Mouse (Mus musculus): ENCODE results near the gene Dapp1. TPM values are rescaled to one million over a fixed set of nuclear protein-coding genes. Genes with fewer than 3 reads are reported as not detected.
"Not testable (repeated sequence)": the region's sequence is repeated elsewhere in the genome, so short reads cannot be mapped to it uniquely, and the experiment has no call there.

Gene Dapp1
- polyA plus RNA-seq, 1 experiment from 2014 or later, result 3.0 TPM

- Histone ChIP-seq H3K36me3 (replicated peaks; ENCODE audit: control insufficient read depth, insufficient read depth) (no peaks in the 10 kb centered on the region), H3K9ac (no peak overlapping the region), H3K4me3 (replicated peaks; ENCODE audit: low read length) (no peak overlapping the region), H3K27ac (peak overlapping the region; percentile 74), H3K27me3 (ENCODE audit: control insufficient read depth, insufficient read depth, low read length) (no peaks in the 10 kb centered on the region), H3K9me3 (ENCODE audit: control insufficient read depth, low read length) (no peaks in the 10 kb centered on the region), H3K4me2 (replicated peaks) (peak overlapping the region; percentile 25), H3K4me1 (replicated peaks; ENCODE audit: control insufficient read depth, insufficient read depth, low read length) (peaks cover 14% of the 10 kb centered on the region)
- ATAC-seq (ENCODE audit: low FRiP score) (peak; percentile 88), DNase-seq (ENCODE audit: low spot score) (peak; percentile 78)
- WGBS, result 62% methylated on average over 14 of the region's 14 CpGs
Observed at GRCm38 (mm10) chr3:137952914-137953880, 28.1 kb downstream of the Dapp1 start.

- peak overlapping the region; percentile 74 for H3K27ac ChIP-seq
- no peaks in the 10 kb centered on the region for H3K27me3 ChIP-seq (ENCODE audit: control insufficient read depth, insufficient read depth, low read length)
- WGBS, result 74% methylated on average over 4 of the region's 4 CpGs
- ATAC-seq (ENCODE audit: low FRiP score), result peak; percentile 36; the same call in 1 of the 2 replicates
- H3K9me3 ChIP-seq (ENCODE audit: control insufficient read depth, low read length), result no peaks in the 10 kb centered on the region
- H3K4me1 ChIP-seq (replicated peaks; ENCODE audit: control insufficient read depth, insufficient read depth, low read length), result peaks cover 14% of the 10 kb centered on the region
- DNase-seq (ENCODE audit: low spot score), result no peak
- no peak overlapping the region for H3K9ac ChIP-seq
- H3K36me3 ChIP-seq (replicated peaks; ENCODE audit: control insufficient read depth, insufficient read depth), result no peaks in the 10 kb centered on the region
- H3K4me3 ChIP-seq (replicated peaks; ENCODE audit: low read length), result no peak overlapping the region
- peak overlapping the region; percentile 25; the same call in 1 of the 2 replicates for H3K4me2 ChIP-seq (replicated peaks)
Observed at GRCm38 (mm10) chr3:137952225-137952913, 29.0 kb downstream of the Dapp1 start.

- Histone ChIP-seq H3K27ac (no peak overlapping the region), H3K4me2 (replicated peaks) (no peak overlapping the region), H3K36me3 (replicated peaks; ENCODE audit: control insufficient read depth, insufficient read depth) (no peaks in the 10 kb centered on the region), H3K4me1 (replicated peaks; ENCODE audit: control insufficient read depth, insufficient read depth, low read length) (peaks cover 14% of the 10 kb centered on the region), H3K9me3 (ENCODE audit: control insufficient read depth, low read length) (no peaks in the 10 kb centered on the region), H3K27me3 (ENCODE audit: control insufficient read depth, insufficient read depth, low read length) (no peaks in the 10 kb centered on the region), H3K9ac (no peak overlapping the region), H3K4me3 (replicated peaks; ENCODE audit: low read length) (no peak overlapping the region)
- DNase-seq (ENCODE audit: low spot score) (no peak), ATAC-seq (ENCODE audit: low FRiP score) (no peak)
- 39% methylated on average over 7 of the region's 7 CpGs for WGBS
Observed at GRCm38 (mm10) chr3:137951819-137952218, 29.5 kb downstream of the Dapp1 start.

GRCm38 (mm10) chr3:137951302-137951701 is 30.0 kb downstream of the Dapp1 start:
- 95% methylated on average over 3 of the region's 3 CpGs for WGBS
- not testable (repeated sequence) for DNase-seq (ENCODE audit: low spot score); H3K4me2 ChIP-seq (replicated peaks); H3K9me3 ChIP-seq (ENCODE audit: control insufficient read depth, low read length); ATAC-seq (ENCODE audit: low FRiP score); H3K27me3 ChIP-seq (ENCODE audit: control insufficient read depth, insufficient read depth, low read length); H3K36me3 ChIP-seq (replicated peaks; ENCODE audit: control insufficient read depth, insufficient read depth); H3K4me3 ChIP-seq (replicated peaks; ENCODE audit: low read length); H3K27ac ChIP-seq; H3K9ac ChIP-seq
- peaks cover 14% of the 10 kb centered on the region for H3K4me1 ChIP-seq (replicated peaks; ENCODE audit: control insufficient read depth, insufficient read depth, low read length)

- 85% methylated on average over 10 of the region's 10 CpGs for WGBS
Observed at GRCm38 (mm10) chr3:137950191-137950885, 31.0 kb downstream of the Dapp1 start.

GRCm38 (mm10) chr3:137947525-137947924 is 33.8 kb downstream of the Dapp1 start:
- Histone ChIP-seq H3K36me3 (replicated peaks; ENCODE audit: control insufficient read depth, insufficient read depth) (no peaks in the 10 kb centered on the region), H3K9ac (no peak overlapping the region), H3K27ac (no peak overlapping the region), H3K4me3 (replicated peaks; ENCODE audit: low read length) (no peak overlapping the region), H3K4me1 (replicated peaks; ENCODE audit: control insufficient read depth, insufficient read depth, low read length) (peaks cover 5% of the 10 kb centered on the region), H3K4me2 (replicated peaks) (no peak overlapping the region), H3K27me3 (ENCODE audit: control insufficient read depth, insufficient read depth, low read length) (no peaks in the 10 kb centered on the region), H3K9me3 (ENCODE audit: control insufficient read depth, low read length) (no peaks in the 10 kb centered on the region)
- 90% methylated on average over 4 of the region's 4 CpGs for WGBS
- DNase-seq (ENCODE audit: low spot score), result no peak
- ATAC-seq (ENCODE audit: low FRiP score), result no peak

More at GRCm38 (mm10) chr3:137950191-137950885, 31.0 kb downstream of the Dapp1 start:
- Histone ChIP-seq H3K4me3 (replicated peaks; ENCODE audit: low read length) (no peak overlapping the region), H3K27ac (no peak overlapping the region), H3K27me3 (ENCODE audit: control insufficient read depth, insufficient read depth, low read length) (no peaks in the 10 kb centered on the region), H3K36me3 (replicated peaks; ENCODE audit: control insufficient read depth, insufficient read depth) (no peaks in the 10 kb centered on the region), H3K4me1 (replicated peaks; ENCODE audit: control insufficient read depth, insufficient read depth, low read length) (peaks cover 14% of the 10 kb centered on the region), H3K9me3 (ENCODE audit: control insufficient read depth, low read length) (no peaks in the 10 kb centered on the region), H3K4me2 (replicated peaks) (no peak overlapping the region), H3K9ac (no peak overlapping the region)
- ATAC-seq (ENCODE audit: low FRiP score) (no peak), DNase-seq (ENCODE audit: low spot score) (no peak)

- H3K9me3 ChIP-seq (ENCODE audit: control insufficient read depth, low read length), result no peaks in the 10 kb centered on the region
- no peak overlapping the region for H3K4me3 ChIP-seq (replicated peaks; ENCODE audit: low read length)
- H3K4me2 ChIP-seq (replicated peaks), result no peak overlapping the region
- H3K9ac ChIP-seq, result no peak overlapping the region
- DNase-seq (ENCODE audit: low spot score), result no peak
- H3K27me3 ChIP-seq (ENCODE audit: control insufficient read depth, insufficient read depth, low read length), result no peaks in the 10 kb centered on the region
- H3K4me1 ChIP-seq (replicated peaks; ENCODE audit: control insufficient read depth, insufficient read depth, low read length), result no peaks in the 10 kb centered on the region; the same call in 1 of the 2 replicates
- no peak for ATAC-seq (ENCODE audit: low FRiP score)
- no peak overlapping the region for H3K27ac ChIP-seq
- no peaks in the 10 kb centered on the region for H3K36me3 ChIP-seq (replicated peaks; ENCODE audit: control insufficient read depth, insufficient read depth)
- 81% methylated on average over 3 of the region's 3 CpGs for WGBS
Observed at GRCm38 (mm10) chr3:137946827-137947226, 34.5 kb downstream of the Dapp1 start.

GRCm38 (mm10) chr3:137943737-137944154 is 37.6 kb downstream of the Dapp1 start:
- H3K27ac ChIP-seq, result no peak overlapping the region
- H3K9ac ChIP-seq, result no peak overlapping the region
- H3K9me3 ChIP-seq (ENCODE audit: control insufficient read depth, low read length), result no peaks in the 10 kb centered on the region
- ATAC-seq (ENCODE audit: low FRiP score) (no peak), DNase-seq (ENCODE audit: low spot score) (no peak)
- no peaks in the 10 kb centered on the region for H3K4me1 ChIP-seq (replicated peaks; ENCODE audit: control insufficient read depth, insufficient read depth, low read length)
- no peaks in the 10 kb centered on the region for H3K36me3 ChIP-seq (replicated peaks; ENCODE audit: control insufficient read depth, insufficient read depth)
- 92% methylated on average over 6 of the region's 6 CpGs for WGBS
- H3K27me3 ChIP-seq (ENCODE audit: control insufficient read depth, insufficient read depth, low read length), result no peaks in the 10 kb centered on the region
- no peak overlapping the region for H3K4me3 ChIP-seq (replicated peaks; ENCODE audit: low read length)
- no peak overlapping the region for H3K4me2 ChIP-seq (replicated peaks)
